Mouse (Mus musculus): ENCODE data around the gene Sergef. TPM values are rescaled to one million over a fixed set of nuclear protein-coding genes. Genes with fewer than 3 reads are reported as not detected.

Gene Sergef
- polyA plus RNA-seq, 1 experiment from 2014 or later, result 11.4 TPM

- H3K4me1 ChIP-seq (ENCODE audit: control insufficient read depth, insufficient read depth, low read length), result peaks cover 3% of the 10 kb centered on the region
- 84% methylated on average over 3 of the region's 3 CpGs for WGBS
Measured at GRCm38 (mm10) chr7:46547642-46548041, 92.0 kb downstream of the Sergef start.

DNA sequence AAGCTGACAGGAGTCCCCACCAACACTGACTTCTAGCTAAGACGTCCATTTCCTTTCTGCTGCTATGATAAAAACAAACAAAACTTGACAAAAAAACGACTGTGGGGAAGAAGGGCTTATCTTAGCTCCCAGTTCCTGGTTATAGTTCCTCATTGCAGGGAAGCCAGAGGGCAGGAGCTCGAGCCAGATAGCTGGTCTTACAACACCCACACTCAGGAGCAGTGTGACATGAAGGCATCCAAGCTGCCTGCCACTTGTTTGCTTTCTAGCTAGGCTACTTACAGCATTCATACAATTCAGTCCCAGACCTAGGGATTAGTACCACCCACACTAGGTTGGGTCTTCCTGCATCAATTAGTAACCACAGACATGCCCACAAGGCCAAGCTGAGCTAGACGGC lies 93.1 kb downstream of the Sergef start:
- Histone ChIP-seq H3K4me3 (ENCODE audit: low read length) (no peak overlapping the region), H3K9ac (ENCODE audit: low read length) (no peak overlapping the region), H3K27ac (ENCODE audit: low read length) (no peak overlapping the region), H3K4me1 (ENCODE audit: control insufficient read depth, insufficient read depth, low read length) (no peaks in the 10 kb centered on the region), H3K4me2 (ENCODE audit: low read depth, low read length) (no peak overlapping the region), H3K27me3 (ENCODE audit: control insufficient read depth, insufficient read depth, low read length) (no peaks in the 10 kb centered on the region), H3K9me3 (replicated peaks; ENCODE audit: control insufficient read depth, low read length) (no peaks in the 10 kb centered on the region), H3K36me3 (ENCODE audit: control insufficient read depth, insufficient read depth) (no peaks in the 10 kb centered on the region)
- WGBS, result 23% methylated on average over 4 of the region's 4 CpGs
- ATAC-seq (replicated peaks; ENCODE audit: extremely low read depth, insufficient read depth, low FRiP score), result no peak

More at GRCm38 (mm10) chr7:46547642-46548041, 92.0 kb downstream of the Sergef start:
- Histone ChIP-seq H3K4me3 (ENCODE audit: low read length) (no peak overlapping the region), H3K9ac (ENCODE audit: low read length) (no peak overlapping the region), H3K27me3 (ENCODE audit: control insufficient read depth, insufficient read depth, low read length) (no peaks in the 10 kb centered on the region), H3K4me2 (ENCODE audit: low read depth, low read length) (no peak overlapping the region), H3K27ac (ENCODE audit: low read length) (no peak overlapping the region), H3K36me3 (ENCODE audit: control insufficient read depth, insufficient read depth) (no peaks in the 10 kb centered on the region), H3K9me3 (replicated peaks; ENCODE audit: control insufficient read depth, low read length) (no peaks in the 10 kb centered on the region)
- no peak for ATAC-seq (replicated peaks; ENCODE audit: extremely low read depth, insufficient read depth, low FRiP score)

DNA sequence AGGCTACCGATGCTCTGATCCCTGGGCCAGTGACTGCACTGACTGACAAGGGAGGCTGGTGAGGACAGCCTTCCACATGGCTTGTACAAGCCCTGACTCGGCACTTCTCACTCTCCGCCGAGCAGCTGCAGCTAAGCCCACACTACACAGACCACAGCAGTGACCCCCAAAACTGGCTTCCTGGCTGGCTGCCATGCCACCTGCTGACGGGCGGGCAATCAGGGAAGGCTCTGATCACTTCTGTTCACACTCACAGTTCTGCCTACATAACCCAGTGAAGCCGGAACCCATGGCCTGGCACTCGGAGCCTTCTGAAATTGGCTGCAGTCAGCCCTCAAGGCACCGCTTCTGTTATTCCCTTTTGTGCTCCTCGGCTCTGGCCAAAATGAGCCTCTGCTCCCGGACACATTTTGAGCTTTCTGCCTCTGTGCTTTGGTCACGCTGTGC lies 95.4 kb downstream of the Sergef start:
- ATAC-seq (replicated peaks; ENCODE audit: extremely low read depth, insufficient read depth, low FRiP score), result no peak

DNA sequence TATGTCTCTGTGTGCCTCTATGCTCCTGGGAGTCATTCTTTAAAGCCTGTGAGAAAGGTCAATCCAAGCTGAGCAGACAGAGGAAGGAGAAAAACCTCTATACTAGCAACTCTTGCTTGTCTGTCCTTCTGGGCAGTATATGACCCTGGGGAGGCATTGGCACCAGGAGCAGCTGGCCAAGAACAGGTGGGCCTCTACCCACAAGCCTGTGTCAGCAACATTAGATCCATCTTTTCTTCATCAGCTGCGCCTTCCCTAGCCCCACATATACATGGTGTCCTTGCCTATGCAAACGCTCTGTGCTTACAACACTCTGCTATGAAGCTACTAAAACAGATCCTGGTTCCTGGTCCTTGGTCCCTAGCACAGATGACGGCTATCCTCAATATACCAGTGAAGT lies 97.5 kb downstream of the Sergef start:
- 87% methylated on average over 3 of the region's 3 CpGs for WGBS
- ATAC-seq (replicated peaks; ENCODE audit: extremely low read depth, insufficient read depth, low FRiP score), result no peak
- no peaks in the 10 kb centered on the region for H3K9me3 ChIP-seq (replicated peaks; ENCODE audit: control insufficient read depth, low read length)
- no peaks in the 10 kb centered on the region for H3K4me1 ChIP-seq (ENCODE audit: control insufficient read depth, insufficient read depth, low read length)
- H3K9ac ChIP-seq (ENCODE audit: low read length), result no peak overlapping the region
- H3K4me2 ChIP-seq (ENCODE audit: low read depth, low read length), result no peak overlapping the region
- H3K27me3 ChIP-seq (ENCODE audit: control insufficient read depth, insufficient read depth, low read length), result no peaks in the 10 kb centered on the region
- H3K4me3 ChIP-seq (ENCODE audit: low read length), result no peak overlapping the region
- H3K36me3 ChIP-seq (ENCODE audit: control insufficient read depth, insufficient read depth), result no peaks in the 10 kb centered on the region
- H3K27ac ChIP-seq (ENCODE audit: low read length), result no peak overlapping the region

More for the DNA sequence above, 95.4 kb downstream of the Sergef start:
- Histone ChIP-seq H3K27me3 (ENCODE audit: control insufficient read depth, insufficient read depth, low read length) (no peaks in the 10 kb centered on the region), H3K27ac (ENCODE audit: low read length) (no peak overlapping the region), H3K4me1 (ENCODE audit: control insufficient read depth, insufficient read depth, low read length) (no peaks in the 10 kb centered on the region), H3K9ac (ENCODE audit: low read length) (no peak overlapping the region), H3K4me2 (ENCODE audit: low read depth, low read length) (no peak overlapping the region), H3K4me3 (ENCODE audit: low read length) (no peak overlapping the region), H3K9me3 (replicated peaks; ENCODE audit: control insufficient read depth, low read length) (no peaks in the 10 kb centered on the region), H3K36me3 (ENCODE audit: control insufficient read depth, insufficient read depth) (no peaks in the 10 kb centered on the region)
- 67% methylated on average over 12 of the region's 12 CpGs for WGBS

- 61% methylated on average over 1 of the region's 1 CpGs for WGBS
- H3K4me1 ChIP-seq (ENCODE audit: control insufficient read depth, insufficient read depth, low read length), result peaks cover under 1% of the 10 kb centered on the region; the same call in 1 of the 2 replicates
Measured at GRCm38 (mm10) chr7:46540616-46541015, 99.0 kb downstream of the Sergef start.

GRCm38 (mm10) chr7:46536456-46537097 lies 103.0 kb downstream of the Sergef start:
- ATAC-seq (replicated peaks; ENCODE audit: extremely low read depth, insufficient read depth, low FRiP score), result no peak
- H3K27ac ChIP-seq (ENCODE audit: low read length), result no peak overlapping the region
- no peaks in the 10 kb centered on the region for H3K9me3 ChIP-seq (replicated peaks; ENCODE audit: control insufficient read depth, low read length)
- H3K27me3 ChIP-seq (ENCODE audit: control insufficient read depth, insufficient read depth, low read length), result no peaks in the 10 kb centered on the region
- no peak overlapping the region for H3K9ac ChIP-seq (ENCODE audit: low read length)
- WGBS, result 80% methylated on average over 9 of the region's 9 CpGs
- H3K4me2 ChIP-seq (ENCODE audit: low read depth, low read length), result no peak overlapping the region
- peaks cover 3% of the 10 kb centered on the region; the same call in 1 of the 2 replicates for H3K4me1 ChIP-seq (ENCODE audit: control insufficient read depth, insufficient read depth, low read length)
- no peaks in the 10 kb centered on the region for H3K36me3 ChIP-seq (ENCODE audit: control insufficient read depth, insufficient read depth)
- no peak overlapping the region for H3K4me3 ChIP-seq (ENCODE audit: low read length)

More at GRCm38 (mm10) chr7:46540616-46541015, 99.0 kb downstream of the Sergef start:
- Histone ChIP-seq H3K9me3 (replicated peaks; ENCODE audit: control insufficient read depth, low read length) (no peaks in the 10 kb centered on the region), H3K27ac (ENCODE audit: low read length) (no peak overlapping the region), H3K27me3 (ENCODE audit: control insufficient read depth, insufficient read depth, low read length) (no peaks in the 10 kb centered on the region), H3K4me2 (ENCODE audit: low read depth, low read length) (no peak overlapping the region), H3K36me3 (ENCODE audit: control insufficient read depth, insufficient read depth) (no peaks in the 10 kb centered on the region), H3K4me3 (ENCODE audit: low read length) (no peak overlapping the region), H3K9ac (ENCODE audit: low read length) (no peak overlapping the region)
- ATAC-seq (replicated peaks; ENCODE audit: extremely low read depth, insufficient read depth, low FRiP score), result no peak

DNA sequence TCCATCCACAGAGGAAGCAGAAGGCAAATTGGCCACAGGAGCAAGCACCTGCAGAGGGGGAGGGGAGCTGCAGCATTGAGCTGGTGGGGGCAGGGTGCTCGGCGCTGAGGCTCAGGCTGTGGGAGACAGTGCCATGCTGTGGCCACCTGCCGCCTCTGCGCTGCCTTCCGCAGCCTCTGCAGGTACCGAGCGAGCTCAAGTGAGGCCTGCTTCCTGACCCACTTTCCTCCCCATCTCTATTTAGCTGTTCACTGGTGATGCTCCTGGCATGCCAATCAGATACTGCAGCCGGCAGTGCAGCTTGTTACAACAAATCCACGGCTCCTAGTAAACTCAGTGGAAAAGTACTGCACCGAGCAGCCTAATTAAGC lies 104.2 kb downstream of the Sergef start:
- H3K27me3 ChIP-seq (ENCODE audit: control insufficient read depth, insufficient read depth, low read length), result no peaks in the 10 kb centered on the region
- ATAC-seq (replicated peaks; ENCODE audit: extremely low read depth, insufficient read depth, low FRiP score), result no peak
- peaks cover 3% of the 10 kb centered on the region; the same call in 1 of the 2 replicates for H3K4me1 ChIP-seq (ENCODE audit: control insufficient read depth, insufficient read depth, low read length)
- H3K4me2 ChIP-seq (ENCODE audit: low read depth, low read length), result no peak overlapping the region
- no peaks in the 10 kb centered on the region for H3K36me3 ChIP-seq (ENCODE audit: control insufficient read depth, insufficient read depth)
- no peak overlapping the region for H3K27ac ChIP-seq (ENCODE audit: low read length)
- no peak overlapping the region for H3K4me3 ChIP-seq (ENCODE audit: low read length)
- no peak overlapping the region for H3K9ac ChIP-seq (ENCODE audit: low read length)
- no peaks in the 10 kb centered on the region for H3K9me3 ChIP-seq (replicated peaks; ENCODE audit: control insufficient read depth, low read length)
- 27% methylated on average over 10 of the region's 10 CpGs for WGBS

DNA sequence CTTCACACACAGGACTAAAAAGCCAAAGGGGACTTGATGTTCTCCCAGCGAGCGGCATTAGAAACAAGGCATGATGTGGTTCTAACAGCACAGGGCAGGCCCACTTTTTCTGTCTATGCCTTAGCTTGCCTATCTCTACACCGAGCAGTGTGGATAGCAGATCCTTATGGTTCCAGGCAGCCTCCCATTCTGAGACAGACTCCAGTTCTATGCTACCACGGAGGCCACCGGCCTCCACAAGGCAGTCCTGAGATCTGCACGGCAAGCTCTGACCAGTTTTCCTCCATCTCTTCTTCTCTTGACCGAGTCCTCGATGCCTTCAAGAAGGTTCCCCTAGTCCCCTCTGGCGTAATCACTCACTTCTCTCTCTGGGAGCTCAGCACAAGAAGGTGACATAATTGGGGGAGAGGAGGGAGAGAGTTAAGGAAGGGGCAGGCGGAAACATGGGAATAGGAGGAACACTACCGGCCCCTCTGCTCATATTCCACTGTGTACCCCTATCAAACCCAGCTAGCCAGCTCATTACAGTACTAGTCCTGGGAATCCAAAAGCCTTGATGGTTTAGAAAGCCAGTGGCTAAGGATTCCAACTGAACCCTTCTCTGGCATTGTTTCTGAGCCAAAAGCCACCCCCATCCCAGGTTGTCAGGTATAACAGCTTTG lies 104.7 kb downstream of the Sergef start:
- no peaks in the 10 kb centered on the region for H3K36me3 ChIP-seq (ENCODE audit: control insufficient read depth, insufficient read depth)
- no peak overlapping the region for H3K9ac ChIP-seq (ENCODE audit: low read length)
- 81% methylated on average over 11 of the region's 11 CpGs for WGBS
- no peak overlapping the region for H3K4me3 ChIP-seq (ENCODE audit: low read length)
- H3K9me3 ChIP-seq (replicated peaks; ENCODE audit: control insufficient read depth, low read length), result no peaks in the 10 kb centered on the region
- H3K4me1 ChIP-seq (ENCODE audit: control insufficient read depth, insufficient read depth, low read length), result peaks cover 3% of the 10 kb centered on the region; the same call in 1 of the 2 replicates
- H3K4me2 ChIP-seq (ENCODE audit: low read depth, low read length), result no peak overlapping the region
- no peak for ATAC-seq (replicated peaks; ENCODE audit: extremely low read depth, insufficient read depth, low FRiP score)
- H3K27me3 ChIP-seq (ENCODE audit: control insufficient read depth, insufficient read depth, low read length), result no peaks in the 10 kb centered on the region
- H3K27ac ChIP-seq (ENCODE audit: low read length), result no peak overlapping the region

DNA sequence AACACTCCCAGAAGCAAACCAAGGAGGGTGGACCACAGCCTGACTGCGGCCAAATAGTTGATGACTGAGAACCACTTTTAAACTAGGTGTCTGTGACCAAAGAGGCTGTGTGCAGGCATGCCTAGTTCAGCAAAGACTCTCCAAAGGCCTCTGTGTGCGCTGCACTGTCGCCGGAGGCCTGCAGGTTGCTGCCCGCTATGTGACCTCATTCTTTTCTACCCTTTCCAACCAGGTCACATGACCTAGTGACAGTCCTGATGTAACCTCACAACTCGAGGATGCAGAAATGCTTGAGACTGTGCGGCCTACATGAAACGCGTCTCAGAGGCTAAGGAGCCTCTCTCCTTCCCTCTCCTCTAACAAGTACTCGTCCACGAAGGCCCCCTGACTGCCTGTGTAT lies 106.1 kb downstream of the Sergef start:
- H3K4me3 ChIP-seq (ENCODE audit: low read length), result no peak overlapping the region
- no peak overlapping the region for H3K27ac ChIP-seq (ENCODE audit: low read length)
- H3K4me1 ChIP-seq (ENCODE audit: control insufficient read depth, insufficient read depth, low read length), result peaks cover 3% of the 10 kb centered on the region; the same call in 1 of the 2 replicates
- no peak for ATAC-seq (replicated peaks; ENCODE audit: extremely low read depth, insufficient read depth, low FRiP score)
- no peaks in the 10 kb centered on the region for H3K36me3 ChIP-seq (ENCODE audit: control insufficient read depth, insufficient read depth)
- no peaks in the 10 kb centered on the region for H3K27me3 ChIP-seq (ENCODE audit: control insufficient read depth, insufficient read depth, low read length)
- 72% methylated on average over 11 of the region's 11 CpGs for WGBS
- H3K4me2 ChIP-seq (ENCODE audit: low read depth, low read length), result no peak overlapping the region
- H3K9me3 ChIP-seq (replicated peaks; ENCODE audit: control insufficient read depth, low read length), result no peaks in the 10 kb centered on the region
- no peak overlapping the region for H3K9ac ChIP-seq (ENCODE audit: low read length)
